Mouse (Mus musculus) cerebellum, postnatal 4 days (tissue): ENCODE data around the gene Plekhg5.
"Not testable (repeated sequence)": the region's sequence is repeated elsewhere in the genome, so short reads cannot be mapped to it uniquely, and the experiment has no call there.

Experiments
- DNase-seq, 2 experiments: peaks; one replicate each; pipeline ENCODE4 v3.0.0; 2022; ENCODE audit warnings: low spot score in 2 of 2, mixed read lengths in 1 of 2

Plekhg5 gene

DNA sequence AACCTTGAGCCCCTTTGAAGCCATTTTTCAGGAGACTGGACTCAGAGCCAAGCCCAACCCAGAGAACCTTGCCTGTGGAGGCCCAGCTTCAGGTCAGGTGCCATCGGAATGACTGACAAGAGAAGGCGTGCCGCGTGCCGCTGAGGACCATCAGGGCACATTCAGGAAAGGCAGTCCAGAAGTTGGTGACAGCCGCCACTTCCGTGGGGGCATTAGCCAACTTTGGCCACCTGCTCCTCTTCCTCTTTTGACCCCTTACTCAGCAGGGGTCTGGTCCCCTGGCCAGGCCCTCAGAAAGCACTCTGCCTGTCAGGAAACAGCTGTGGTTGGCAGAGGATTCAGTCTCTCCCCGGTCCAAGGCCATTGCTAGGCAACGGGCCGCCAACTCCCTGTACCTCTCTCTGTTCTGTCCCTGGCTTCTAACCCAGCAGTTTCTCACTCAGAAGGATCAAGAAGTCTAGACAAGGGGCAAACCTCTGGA lies at the start of gene Plekhg5:
Plekhg5 (plus strand) TSS at position 378 of the 481 bp plus-strand sequence.
- DNase-seq, result peak in 1 of 2 experiments; percentile 57

DNA sequence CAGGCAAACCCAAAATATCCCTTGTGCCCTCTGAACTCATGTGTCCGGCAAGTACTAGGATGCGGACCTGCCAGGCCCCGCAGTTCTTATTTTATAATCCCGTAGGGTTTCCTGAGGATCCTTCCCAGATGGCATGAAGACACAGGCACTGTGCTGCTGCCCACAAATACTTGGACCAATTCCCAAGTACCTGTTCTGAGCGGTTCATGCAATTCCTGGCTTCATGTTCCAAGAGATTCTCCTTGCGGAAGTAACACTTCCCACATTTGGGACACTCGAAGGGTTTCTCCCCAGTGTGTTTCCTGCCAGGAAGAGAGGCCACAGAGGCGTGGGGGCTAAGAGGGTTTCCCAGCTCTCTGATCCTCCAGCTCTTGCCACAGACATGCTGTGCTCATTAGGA lies 49.8 kb upstream of the Plekhg5 start:
- DNase-seq, result no peak

DNA sequence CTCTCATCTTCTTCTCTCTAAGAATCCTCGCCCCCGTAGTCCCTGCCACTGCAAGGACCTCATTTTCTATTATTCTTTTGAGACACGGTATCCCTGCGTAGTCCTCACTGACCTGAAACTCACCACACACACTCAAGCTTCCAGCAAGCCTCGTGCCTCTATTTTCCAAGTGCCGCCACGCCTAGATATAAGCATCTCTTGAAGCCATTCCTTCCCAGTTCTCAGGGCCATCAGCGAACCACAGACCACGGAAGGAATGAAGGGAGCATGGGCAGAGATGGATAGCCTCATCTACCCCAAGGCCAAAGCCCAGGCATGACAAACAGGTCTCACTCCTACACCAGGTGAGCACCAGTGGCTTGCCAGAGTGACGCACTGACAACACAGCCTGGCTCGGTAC lies 47.8 kb upstream of the Plekhg5 start:
- DNase-seq, result no peak

DNA sequence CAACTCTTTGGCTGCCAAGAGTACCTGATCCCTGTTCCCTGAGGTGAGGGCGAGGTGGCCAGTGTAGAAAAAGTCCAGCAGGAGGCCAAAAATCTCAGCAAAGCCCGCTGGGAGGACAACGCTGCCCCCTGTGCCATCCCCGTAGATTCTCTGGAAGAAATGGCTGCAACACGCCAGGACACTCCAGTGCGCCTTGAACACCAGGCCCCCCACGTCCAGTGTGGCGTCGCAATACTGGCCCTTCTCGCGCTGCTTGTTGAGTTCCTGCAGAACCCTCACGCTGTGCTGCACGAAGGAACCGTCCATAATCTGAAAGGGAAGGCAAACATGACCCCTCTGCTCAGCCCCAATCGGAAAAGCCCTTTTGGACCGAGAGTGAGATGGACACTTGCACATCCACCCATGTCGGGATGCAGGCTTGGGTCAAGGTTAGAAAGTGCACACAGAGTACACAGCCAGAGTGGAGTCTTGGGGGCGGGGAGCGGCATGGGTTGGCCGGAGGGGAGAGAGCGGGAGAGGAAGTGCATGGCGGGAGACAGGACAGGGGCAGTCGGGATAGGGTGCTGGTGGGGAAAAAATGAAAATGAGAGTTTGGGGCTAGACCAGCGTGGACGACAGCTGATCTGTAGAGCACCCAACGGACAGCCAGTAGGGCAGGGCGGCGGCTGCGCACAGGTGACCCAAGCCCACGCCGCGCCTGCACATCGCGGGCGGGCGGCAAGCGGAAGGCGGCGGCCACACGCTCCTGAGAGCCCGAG lies 45.4 kb upstream of the Plekhg5 start:
- no peak for DNase-seq

DNA sequence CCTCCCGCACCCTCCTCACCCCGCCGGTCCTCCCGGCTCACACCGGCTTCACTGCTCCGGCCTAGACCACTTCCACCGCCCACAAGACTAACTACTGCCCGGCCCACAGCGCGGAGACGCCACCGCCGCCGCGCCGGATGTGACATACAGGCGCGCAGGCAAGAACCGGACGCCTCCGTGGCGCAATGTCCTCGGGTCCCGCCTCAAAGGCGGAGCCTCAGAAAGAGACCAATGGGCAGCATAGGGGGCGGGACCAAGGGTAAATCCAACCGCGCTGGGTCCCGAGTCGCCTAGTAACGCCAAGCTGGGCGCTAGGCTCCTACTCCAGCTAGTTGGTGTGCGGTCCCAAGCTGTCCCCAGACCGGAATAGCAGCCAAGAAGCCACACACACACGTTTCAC lies 44.8 kb upstream of the Plekhg5 start, which contains the start of gene Zbtb48:
Zbtb48 (minus strand) TSS at position 148 of the 400 bp plus-strand sequence.
- peak; percentile 83 to 93 for DNase-seq

DNA sequence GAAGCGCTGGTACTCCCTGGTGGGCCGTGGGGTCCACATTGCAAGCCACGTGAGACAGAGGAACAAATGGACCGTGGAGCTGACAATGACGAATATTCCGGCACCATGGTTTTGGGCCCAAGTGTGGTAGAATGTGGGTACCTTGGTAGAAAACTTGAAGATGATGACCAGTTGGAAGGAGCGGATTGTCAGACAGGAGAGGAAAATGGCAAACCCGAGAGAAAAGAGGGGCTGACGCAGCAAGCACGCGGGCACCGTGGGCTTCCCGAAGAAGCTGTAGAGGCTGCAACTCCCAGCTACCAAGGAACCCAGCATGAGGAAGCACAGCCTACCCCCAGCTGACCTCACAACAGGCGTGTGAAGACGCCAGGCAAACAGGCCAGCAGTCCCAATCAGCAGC lies 43.8 kb upstream of the Plekhg5 start:
- DNase-seq, result no peak

GRCm38 (mm10) chr4:152029087-152029486 lies 43.2 kb upstream of the Plekhg5 start:
- DNase-seq, result no peak

- DNase-seq, result no peak
Observed at GRCm38 (mm10) chr4:152029997-152030396, 42.3 kb upstream of the Plekhg5 start.

GRCm38 (mm10) chr4:152032922-152033321 lies 39.4 kb upstream of the Plekhg5 start:
- no peak for DNase-seq

GRCm38 (mm10) chr4:152036464-152036863 lies 35.8 kb upstream of the Plekhg5 start:
- DNase-seq, result not testable (repeated sequence)

DNA sequence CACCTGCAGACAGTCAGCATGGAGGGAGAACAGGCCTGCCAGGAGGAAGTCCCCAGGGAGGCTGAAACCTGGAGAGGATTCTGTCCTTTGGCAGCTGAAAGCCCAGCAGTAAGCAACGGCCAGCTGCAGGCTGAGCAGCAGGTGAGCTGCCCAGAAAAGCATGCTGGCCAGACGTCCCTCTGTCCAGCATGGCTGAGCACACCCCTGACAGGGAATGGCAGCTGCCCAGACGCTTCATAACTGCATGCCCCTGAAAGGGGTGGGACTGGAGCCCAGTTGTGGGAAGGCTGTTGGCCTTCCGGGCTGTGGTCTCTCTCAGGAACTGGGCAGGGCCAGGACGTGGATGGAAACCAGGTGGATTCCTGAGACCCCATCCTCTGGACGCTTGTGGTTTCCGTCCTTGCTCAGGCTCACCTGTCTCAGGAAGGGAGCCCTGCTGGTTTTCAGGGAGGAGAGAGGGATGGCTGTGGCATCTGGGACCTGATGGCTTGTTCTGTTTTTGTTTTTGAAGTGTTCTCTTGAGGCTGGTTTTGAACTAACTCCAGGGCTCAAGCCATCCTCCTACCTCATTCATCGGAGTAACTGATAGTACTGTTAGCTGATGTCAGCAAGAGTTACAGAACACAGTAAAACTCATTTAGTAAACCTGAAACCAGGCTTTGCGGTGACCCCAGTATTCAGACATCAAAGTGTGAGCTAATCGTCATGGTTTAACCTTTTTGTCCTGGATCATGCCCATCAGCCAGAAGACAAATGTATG lies 33.9 kb upstream of the Plekhg5 start, which contains the start of gene Tas1r1:
Tas1r1 (minus strand) TSS at position 344 of the 760 bp plus-strand sequence.
- no peak for DNase-seq

DNA sequence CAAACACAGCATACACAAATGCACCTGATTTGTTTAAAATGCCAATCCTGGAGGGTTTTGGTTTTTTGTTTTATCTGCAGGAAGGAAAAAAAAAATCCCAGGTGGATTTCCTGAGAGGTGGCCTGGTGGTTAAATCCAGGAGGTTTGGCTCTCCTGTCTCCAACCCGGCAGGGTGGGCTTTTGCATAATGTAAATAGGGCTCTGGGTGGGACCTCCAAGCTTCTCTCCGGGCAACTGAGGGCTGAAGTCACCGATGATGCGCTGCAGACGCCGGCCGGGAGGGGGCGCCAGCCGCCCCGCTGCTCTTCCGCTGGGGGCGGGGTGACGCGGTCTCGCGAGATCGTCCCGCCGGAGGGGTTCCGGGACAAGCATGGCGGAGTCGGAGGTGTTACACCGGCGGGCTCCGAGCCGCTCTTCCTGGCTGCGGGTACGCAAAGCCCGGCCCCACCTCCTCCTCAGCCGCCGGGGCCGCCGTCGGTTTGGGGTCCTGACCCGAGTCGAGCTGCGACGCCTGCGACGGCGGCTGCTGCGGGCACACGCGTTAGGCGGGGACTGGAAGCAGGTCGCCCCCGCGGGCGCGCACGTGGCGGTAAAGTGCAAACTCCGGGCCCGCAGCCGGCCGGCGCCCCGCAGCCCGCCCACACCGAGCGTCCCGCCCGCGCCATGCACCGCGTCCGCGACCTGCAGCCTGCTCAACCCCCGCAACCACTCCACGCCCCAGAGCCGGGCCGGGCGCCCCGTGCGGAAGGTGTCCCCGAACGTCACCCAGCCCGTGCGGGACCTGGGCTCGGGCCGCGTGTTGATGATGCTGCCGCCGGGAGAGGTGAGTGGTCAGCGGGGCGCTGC lies 33.1 kb upstream of the Plekhg5 start, which contains the start of gene Nol9:
Nol9 (plus strand) TSS at position 337 of the 846 bp plus-strand sequence.
- peak; percentile 95 to 97 for DNase-seq

DNA sequence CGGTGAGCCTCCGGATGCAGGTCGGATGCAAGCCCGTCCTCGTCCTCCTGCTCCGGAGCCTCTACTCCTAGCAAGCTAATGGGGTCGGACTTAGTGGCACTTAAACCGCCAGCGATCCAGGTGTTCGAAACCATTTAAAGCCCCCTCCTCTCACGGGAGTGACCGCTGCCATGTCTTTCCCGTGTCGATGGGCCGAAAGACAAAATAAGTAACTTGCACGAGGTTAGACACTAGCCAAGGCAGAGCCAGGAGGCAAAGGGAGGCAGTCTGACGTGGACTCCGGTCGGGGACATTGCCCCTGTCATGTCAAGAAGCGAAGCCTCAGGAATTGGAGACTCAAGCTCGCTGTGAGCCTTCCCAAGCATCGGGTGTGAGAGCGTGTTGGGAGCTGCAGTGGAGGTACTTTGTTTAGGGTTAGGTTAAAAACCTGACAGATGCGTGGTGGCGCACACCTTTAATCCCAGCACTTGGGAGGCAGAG lies 32.4 kb upstream of the Plekhg5 start:
- DNase-seq, result no peak

GRCm38 (mm10) chr4:152041924-152042641 lies 30.2 kb upstream of the Plekhg5 start:
- DNase-seq, result no peak

GRCm38 (mm10) chr4:152043171-152043570 lies 29.1 kb upstream of the Plekhg5 start:
- no peak for DNase-seq

DNA sequence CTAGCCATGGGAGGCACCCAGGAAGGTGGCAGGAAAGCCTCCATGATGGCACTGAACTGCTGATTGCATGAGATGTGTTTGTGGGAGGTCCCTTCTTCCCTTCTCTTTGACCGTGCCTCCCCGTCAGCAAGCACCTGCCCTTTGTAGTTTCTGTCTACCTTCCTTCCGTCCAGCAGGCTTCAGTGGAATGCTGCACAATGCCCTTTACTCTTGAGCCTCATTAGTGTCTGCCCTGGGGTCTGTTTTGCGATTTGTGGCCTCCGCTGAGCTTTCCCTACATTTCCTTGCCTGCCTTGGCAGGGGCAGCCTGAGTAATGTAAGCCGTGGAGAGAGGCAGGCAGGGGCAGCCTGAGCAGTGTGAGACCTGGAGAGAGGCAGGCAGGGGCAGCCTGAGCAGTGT lies 27.7 kb upstream of the Plekhg5 start:
- no peak for DNase-seq

DNA sequence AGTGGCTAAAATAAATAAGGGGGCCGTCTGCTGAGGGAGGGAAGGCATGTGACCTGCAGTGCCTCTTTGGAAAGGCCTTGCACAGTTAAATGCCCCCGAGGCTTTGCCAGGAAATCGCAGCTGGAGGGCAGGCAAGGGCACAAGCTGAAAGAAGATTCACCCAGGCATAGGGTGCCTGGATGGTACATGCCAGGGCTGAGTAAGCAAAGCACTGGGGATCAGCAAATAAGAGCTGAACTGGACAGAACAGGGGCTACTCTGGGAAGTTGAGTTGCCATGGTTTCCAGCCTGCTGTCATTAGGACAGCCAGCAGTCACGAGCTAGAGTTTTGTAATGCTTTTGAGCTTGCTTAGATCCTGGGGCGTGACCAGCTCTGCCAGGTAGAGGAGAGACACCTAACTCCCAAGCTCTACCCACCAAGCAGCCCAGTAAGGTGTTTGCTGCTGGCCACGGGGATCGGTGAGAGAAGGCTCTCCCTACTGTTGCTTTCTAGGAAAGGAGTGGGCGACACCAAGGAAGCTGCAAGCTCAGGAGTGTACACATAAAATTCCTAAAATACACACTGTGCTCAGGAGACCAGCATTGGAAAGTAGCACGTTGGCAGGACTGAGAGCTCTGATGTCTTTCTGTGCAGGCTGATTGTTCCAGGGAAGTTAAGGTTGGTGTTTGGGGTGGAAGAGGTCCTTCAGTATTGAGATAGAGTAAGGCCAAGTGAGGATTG lies 9.7 kb upstream of the Plekhg5 start:
- no peak for DNase-seq

DNA sequence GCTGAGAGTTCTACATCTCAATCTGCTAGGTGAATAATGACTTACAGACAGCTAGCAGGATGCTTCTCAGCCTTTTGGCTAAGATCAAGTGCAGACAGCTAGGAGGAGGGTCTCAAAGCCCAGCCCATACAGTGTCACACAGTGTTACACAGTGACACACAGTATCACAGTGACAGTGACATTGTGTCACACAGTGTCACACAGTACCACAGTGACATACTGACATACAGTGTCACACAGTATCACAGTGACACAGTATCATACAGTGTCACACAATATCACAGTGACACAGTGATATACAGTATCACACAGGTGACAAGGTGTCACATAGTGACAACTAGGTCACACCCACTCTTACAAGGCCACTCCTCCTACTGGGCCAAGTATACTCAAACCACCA lies 5.0 kb upstream of the Plekhg5 start:
- DNase-seq, result no peak

DNA sequence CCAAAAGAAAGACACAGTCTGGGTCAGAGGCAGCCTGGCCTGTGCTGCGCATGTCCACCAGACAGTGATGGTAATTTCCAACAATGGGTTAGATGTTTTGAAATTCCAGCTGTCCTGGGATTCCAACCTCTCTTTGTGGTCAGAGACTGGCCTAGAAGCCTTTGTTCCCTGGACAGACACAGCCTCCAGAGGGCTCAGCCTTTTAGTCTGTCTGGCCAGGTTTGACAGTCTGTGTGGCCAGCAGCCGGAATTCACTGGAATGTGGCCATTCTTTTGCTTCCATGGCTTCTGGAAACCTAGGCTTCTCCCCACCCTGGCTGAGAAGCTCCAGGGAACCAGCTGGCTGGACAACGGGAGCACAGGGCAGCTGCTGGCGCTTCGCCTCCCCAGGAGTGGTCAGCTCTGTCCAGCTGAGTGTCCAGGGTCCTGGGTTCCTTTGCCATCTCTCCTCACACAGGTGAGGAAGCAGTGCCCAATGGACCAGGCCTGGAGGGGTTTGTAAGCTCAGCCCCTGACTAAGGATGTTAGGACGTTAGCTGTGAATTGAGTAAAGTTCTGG lies 4.1 kb upstream of the Plekhg5 start:
- DNase-seq, result no peak

GRCm38 (mm10) chr4:152069245-152069644 lies 3.1 kb upstream of the Plekhg5 start:
- DNase-seq, result no peak
